ENCODE assay signal across 8 mouse cellular contexts in genomic region chr5:20944961-20945748, GRCm38 (mm10). TPM values are rescaled to one million over a fixed set of nuclear protein-coding genes. Genes with fewer than 3 reads are reported as not detected.
DNase-seq lines count a peak whose midpoint lies in the region; ATAC-seq and TF ChIP-seq lines count a peak whose summit lies in the region.

No protein-coding gene starts in this region.

- H3K4me3 ChIP-seq in spleen, adult 2 months (ENCODE audit: extremely low read depth, insufficient read depth, insufficient read length), result peak overlapping the region; percentile 28; the same call in 1 of the 2 replicates
- no peak overlapping the region for H3K4me3 ChIP-seq in heart, embryonic 11.5 days (ENCODE audit: low read depth, low read length)
- H3K4me3 ChIP-seq in liver, embryonic 14.5 days (ENCODE audit: insufficient read depth in 1 of 2, low read depth in 2 of 2, low read length in 2 of 2), result peak overlapping the region; percentile 32 to 43

- H3K9me3 ChIP-seq in heart, embryonic 11.5 days (replicated peaks; ENCODE audit: control insufficient read depth, low read length), result no peaks in the 10 kb centered on the region
- H3K9me3 ChIP-seq in liver, embryonic 14.5 days (ENCODE audit: control insufficient read depth, low read length), result no peaks in the 10 kb centered on the region

- ATAC-seq in heart, embryonic 11.5 days (replicated peaks; ENCODE audit: insufficient number of reproducible peaks, low FRiP score, low TSS enrichment), result no peak
- ATAC-seq in liver, embryonic 14.5 days (ENCODE audit: insufficient read depth), result no peak

- intact Hi-C loops in left cerebral cortex, postnatal 25 days (cut with DNase I), result no loop called here

- no peaks in the 10 kb centered on the region for H3K36me3 ChIP-seq in spleen, adult 2 months (ENCODE audit: control insufficient read depth, insufficient read depth, low read length)
- no peaks in the 10 kb centered on the region for H3K36me3 ChIP-seq in heart, embryonic 11.5 days (ENCODE audit: control insufficient read depth, insufficient read depth, low read length)
- no peaks in the 10 kb centered on the region for H3K36me3 ChIP-seq in liver, embryonic 14.5 days (replicated peaks; ENCODE audit: control insufficient read depth, insufficient read depth, low read depth)

- peak in 1 of 2 experiments; percentile 39 for DNase-seq in spleen, adult 2 months (ENCODE audit: low read depth in 1 of 2, low spot score in 2 of 2)
- DNase-seq in spleen, adult 12 weeks (ENCODE audit: low spot score), result no peak
- no peak for DNase-seq in liver, embryonic 14.5 days (ENCODE audit: low read depth in 3 of 3, low spot score in 3 of 3)
- peak; percentile 74 for DNase-seq in thymus, postnatal 0 days (ENCODE audit: low spot score)
- DNase-seq in right cerebral cortex, adult 2 months (ENCODE audit: low spot score in 2 of 2), result no peak
- DNase-seq in left cerebral cortex, postnatal 25 days (ENCODE audit: low spot score in 2 of 2), result no peak
- no peak for DNase-seq in cerebellum, adult 11-12 months

- no peak for TF ChIP-seq POLR2A in spleen, adult 2 months (IDR thresholded peaks at IDR 0.05; ENCODE audit: low read depth, low read length)

- TF ChIP-seq CTCF in spleen, adult 2 months (IDR thresholded peaks at IDR 0.05; ENCODE audit: extremely low read depth, insufficient read depth, insufficient read length, insufficient replicate concordance), result no peak
- no peak for TF ChIP-seq CTCF in liver, embryonic 14.5 days (IDR thresholded peaks at IDR 0.05; ENCODE audit: low read depth)

- no peak for TF ChIP-seq EP300 in liver, embryonic 14.5 days (IDR thresholded peaks at IDR 0.05; ENCODE audit: low read depth)

- H3K4me1 ChIP-seq in spleen, adult 2 months (ENCODE audit: control insufficient read depth, insufficient read depth, insufficient read length), result peaks cover 40% of the 10 kb centered on the region
- peaks cover 33% of the 10 kb centered on the region for H3K4me1 ChIP-seq in heart, embryonic 11.5 days (ENCODE audit: control insufficient read depth, insufficient read depth, low read length)
- peaks cover 48 to 63% of the 10 kb centered on the region in 2 experiments for H3K4me1 ChIP-seq in liver, embryonic 14.5 days (replicated peaks; ENCODE audit: control insufficient read depth in 2 of 2, insufficient read depth in 2 of 2, low read length in 1 of 2)

- H3K4me2 ChIP-seq in heart, embryonic 11.5 days, result peak overlapping the region; percentile 33
- H3K4me2 ChIP-seq in liver, embryonic 14.5 days (ENCODE audit: low read depth), result peak overlapping the region; percentile 72

- H3K27ac ChIP-seq in spleen, adult 2 months (ENCODE audit: insufficient read depth, low read length), result peak overlapping the region; percentile 75
- peak overlapping the region; percentile 67 for H3K27ac ChIP-seq in heart, embryonic 11.5 days (ENCODE audit: low read depth, low read length)
- H3K27ac ChIP-seq in liver, embryonic 14.5 days, result peak overlapping the region; percentile 73

- H3K27me3 ChIP-seq in spleen, adult 2 months (ENCODE audit: control insufficient read depth, insufficient read depth, low read length), result no peaks in the 10 kb centered on the region
- no peaks in the 10 kb centered on the region for H3K27me3 ChIP-seq in heart, embryonic 11.5 days (ENCODE audit: control insufficient read depth, insufficient read depth, low read length)
- H3K27me3 ChIP-seq in liver, embryonic 14.5 days (ENCODE audit: control insufficient read depth, insufficient read depth, low read length), result no peaks in the 10 kb centered on the region

- no peak overlapping the region for H3K9ac ChIP-seq in heart, embryonic 11.5 days (ENCODE audit: low read depth, low read length)
- peak overlapping the region; percentile 53 for H3K9ac ChIP-seq in liver, embryonic 14.5 days (replicated peaks)

- WGBS in spleen, adult 2 months, result 7% methylated on average over 13 of the region's 13 CpGs
- WGBS in heart, embryonic 11.5 days (ENCODE audit: insufficient replicate concordance), result 66% methylated on average over 13 of the region's 13 CpGs
- WGBS in liver, embryonic 14.5 days (ENCODE audit: insufficient replicate concordance), result 17% methylated on average over 13 of the region's 13 CpGs

RNA-seq across cellular contexts. Expression of gene Rsbn1l, which starts 11.0 kb away (rescaled TPM):
- polyA plus RNA-seq in spleen, adult 2 months (2012; rRNA removed), result 6.1 and 7.4 TPM in 2 replicates
- 5.9 and 8.4 TPM in 2 replicates for polyA plus RNA-seq in heart, embryonic 11.5 days (2014; fragmentation: Nextera tagmentation; extraction: Ambion mirVana)
- polyA plus RNA-seq in liver, embryonic 14.5 days (2012; rRNA removed), result 3.5 and 4.6 TPM in 2 replicates
- polyA plus RNA-seq in liver, embryonic 14.5 days (2014; fragmentation: Nextera tagmentation; extraction: Ambion mirVana), result 3.7 and 4.2 TPM in 2 replicates
- polyA plus RNA-seq in thymus, postnatal 0 days (2015; fragmentation: Nextera tagmentation; extraction: Ambion mirVana), result 21.6 and 28.7 TPM in 2 replicates
- total RNA-seq in left cerebral cortex, postnatal 25 days (2021), result 10 to 100 TPM; 16.3 to 16.4 TPM
